Mouse (Mus musculus) skeletal muscle tissue, adult 2 months (tissue): ENCODE measurements around the gene Rabgef1.
"Not testable (repeated sequence)": the region's sequence is repeated elsewhere in the genome, so short reads cannot be mapped to it uniquely, and the experiment has no call there.

Source experiments
- DNase-seq: peaks from one replicate; pipeline ENCODE4 v3.0.0-alpha.2; 2012; ENCODE audit warnings: low read depth, low spot score

Rabgef1 gene

GRCm38 (mm10) chr5:130212956-130213355, 41.4 kb downstream of the Rabgef1 start:
- DNase-seq = no peak

GRCm38 (mm10) chr5:130216781-130217180, 45.2 kb downstream of the Rabgef1 start, which contains the start of gene Tmem248:
TSS of gene Tmem248 (plus strand) at chr5:130217081.
- no peak for DNase-seq

GRCm38 (mm10) chr5:130217406-130217805, 45.8 kb downstream of the Rabgef1 start:
- no peak for DNase-seq

GRCm38 (mm10) chr5:130218336-130218735, 46.7 kb downstream of the Rabgef1 start:
- no peak for DNase-seq

- no peak for DNase-seq
Observed at GRCm38 (mm10) chr5:130221316-130221715, 49.7 kb downstream of the Rabgef1 start.

GRCm38 (mm10) chr5:130221760-130222145, 50.2 kb downstream of the Rabgef1 start:
- DNase-seq = no peak

GRCm38 (mm10) chr5:130222146-130223004, 50.8 kb downstream of the Rabgef1 start:
- DNase-seq = peak; percentile 83

- DNase-seq = no peak
Observed at GRCm38 (mm10) chr5:130226790-130227189, 55.2 kb downstream of the Rabgef1 start.

- no peak for DNase-seq
Observed at GRCm38 (mm10) chr5:130228120-130228519, 56.5 kb downstream of the Rabgef1 start.

- no peak for DNase-seq
Observed at GRCm38 (mm10) chr5:130236302-130236701, 64.7 kb downstream of the Rabgef1 start.

GRCm38 (mm10) chr5:130239236-130239635, 67.6 kb downstream of the Rabgef1 start:
- DNase-seq = no peak

- no peak for DNase-seq
Observed at GRCm38 (mm10) chr5:130239856-130240255, 68.3 kb downstream of the Rabgef1 start.

- no peak for DNase-seq
Observed at GRCm38 (mm10) chr5:130241426-130241825, 69.8 kb downstream of the Rabgef1 start.

GRCm38 (mm10) chr5:130247823-130248222, 76.2 kb downstream of the Rabgef1 start:
- DNase-seq = no peak

- DNase-seq = peak; percentile 32
Observed at GRCm38 (mm10) chr5:130254164-130255016, 82.8 kb downstream of the Rabgef1 start.

- peak; percentile 99 for DNase-seq
Observed at GRCm38 (mm10) chr5:130255017-130255720, 83.6 kb downstream of the Rabgef1 start, which contains the start of the genes Sbds and Tyw1. TSS of gene Sbds (minus strand) at chr5:130255530. TSS of gene Tyw1 (plus strand) at chr5:130255619.

- not testable (repeated sequence) for DNase-seq
Observed at GRCm38 (mm10) chr5:130255799-130256525, 84.4 kb downstream of the Rabgef1 start.

- DNase-seq = peak; percentile 96
Observed at GRCm38 (mm10) chr5:130256678-130257271, 85.2 kb downstream of the Rabgef1 start.

- DNase-seq = no peak
Observed at GRCm38 (mm10) chr5:130257303-130257702, 85.7 kb downstream of the Rabgef1 start.

- no peak for DNase-seq
Observed at GRCm38 (mm10) chr5:130263454-130263853, 91.9 kb downstream of the Rabgef1 start.
